Mouse (Mus musculus) spleen, adult 10 weeks (tissue): Measurements from ENCODE around the gene Gm5891. TPM values are rescaled to one million over a fixed set of nuclear protein-coding genes. Genes with fewer than 3 reads are reported as not detected.

Experiments
- polyA plus RNA-seq: library from polyadenylated mRNA; stranded (reverse); fragments of 350-450 nt; fragmentation: Illumina TruSeq; extraction: RNeasy Lipid Tissue Mini Kit (QIAGEN cat#74804); gene quantifications from one replicate; pipeline ENCODE4 v1.2.3, GENCODE M21; 2015; ENCODE audit warnings: low replicate concordance; ENCODE audit not compliant: insufficient read depth

Gm5891 gene
- not detected for polyA plus RNA-seq

GRCm38 (mm10) chr7:21921191-21921590 lies at the start of gene Gm5891:
Gm5891 (minus strand) TSS chr7:21921291.

Other genes starting within 250 kb of the Gm5891 start
- gene Gm4175, start 159.8 kb downstream of the Gm5891 start, polyA plus RNA-seq = not detected
- not detected for gene Gm4177, start 124.6 kb downstream of the Gm5891 start, polyA plus RNA-seq
- gene Vmn1r135, start 88.9 kb downstream of the Gm5891 start, polyA plus RNA-seq = not detected
- not detected for gene Gm5725, start 77.0 kb downstream of the Gm5891 start, polyA plus RNA-seq
- not detected for gene Vmn1r137, start 73.3 kb upstream of the Gm5891 start, polyA plus RNA-seq
- gene Vmn1r138, start 107.6 kb upstream of the Gm5891 start, polyA plus RNA-seq = not detected
- gene Gm6176, start 135.0 kb upstream of the Gm5891 start, polyA plus RNA-seq = not detected
- gene Vmn1r139, start 147.8 kb upstream of the Gm5891 start, polyA plus RNA-seq = not detected
- not detected for gene Gm16451, start 197.0 kb upstream of the Gm5891 start, polyA plus RNA-seq
- not detected for gene Gm10666, start 213.4 kb upstream of the Gm5891 start, polyA plus RNA-seq
- gene Vmn1r142, start 242.7 kb upstream of the Gm5891 start, polyA plus RNA-seq = not detected